ENCODE assay signal across 26 mouse cellular contexts in the genomic region with DNA sequence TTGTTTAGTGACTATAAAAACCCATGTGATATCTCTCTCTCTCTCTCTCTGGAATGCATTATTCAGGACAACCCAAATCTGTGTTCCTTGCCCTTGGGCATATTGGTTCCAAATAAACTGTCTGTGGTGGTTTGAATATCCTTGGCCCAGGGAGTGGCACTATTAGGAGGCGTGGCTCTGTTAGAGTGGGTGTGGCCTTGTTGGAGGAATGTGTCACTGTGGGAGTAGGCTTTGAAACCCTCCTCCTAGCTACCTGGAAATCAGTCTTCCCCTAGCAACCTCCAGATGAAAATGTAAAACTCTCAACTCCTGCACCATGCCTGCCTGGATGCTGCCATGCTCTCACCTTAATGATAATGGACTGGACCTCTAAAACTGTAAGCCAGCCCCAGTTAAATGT.
"Had no signal": no experiment of that assay in that cellular context is flagged by ENCODE, and none has a peak within 500 bp of the region (broad histone marks: within the 10 kb centered on the region; RNA-seq: fewer than 3 reads in every experiment).

No protein-coding gene starts in this region.

- H3K4me1 ChIP-seq: embryonic facial prominence, embryonic 13.5 days; embryonic facial prominence, embryonic 15.5 days; forebrain, embryonic 12.5 days; forebrain, embryonic 13.5 days; forebrain, embryonic 15.5 days had no signal

- ATAC-seq: forebrain, embryonic 13.5 days; forebrain, embryonic 14.5 days; forebrain, embryonic 15.5 days; forebrain, embryonic 16.5 days; forebrain, postnatal 0 days had no signal

- H3K4me3 ChIP-seq: embryonic facial prominence, embryonic 10.5 days; embryonic facial prominence, embryonic 12.5 days; embryonic facial prominence, embryonic 13.5 days; embryonic facial prominence, embryonic 15.5 days; erythroblast, embryonic 14.5 days; forebrain, embryonic 10.5 days; forebrain, embryonic 12.5 days; forebrain, embryonic 13.5 days; forebrain, embryonic 15.5 days; gastrocnemius, adult 2 months; heart, adult 2 months had no signal

- H3K27ac ChIP-seq: embryonic facial prominence, embryonic 10.5 days; embryonic facial prominence, embryonic 12.5 days; embryonic facial prominence, embryonic 13.5 days; embryonic facial prominence, embryonic 15.5 days; forebrain, embryonic 10.5 days; forebrain, embryonic 12.5 days; forebrain, embryonic 13.5 days; forebrain, embryonic 15.5 days; gastrocnemius, adult 2 months; heart, adult 2 months had no signal

- H3K27me3 ChIP-seq: embryonic facial prominence, embryonic 12.5 days; embryonic facial prominence, embryonic 13.5 days; embryonic facial prominence, embryonic 15.5 days; forebrain, embryonic 12.5 days; forebrain, embryonic 13.5 days; forebrain, embryonic 15.5 days had no signal

- H3K36me3 ChIP-seq: embryonic facial prominence, embryonic 10.5 days; embryonic facial prominence, embryonic 12.5 days; embryonic facial prominence, embryonic 13.5 days; embryonic facial prominence, embryonic 15.5 days; forebrain, embryonic 10.5 days; forebrain, embryonic 12.5 days; forebrain, embryonic 15.5 days had no signal

- H3K9ac ChIP-seq: embryonic facial prominence, embryonic 12.5 days; embryonic facial prominence, embryonic 13.5 days; embryonic facial prominence, embryonic 15.5 days; forebrain, embryonic 12.5 days; forebrain, embryonic 13.5 days; forebrain, embryonic 15.5 days; forebrain, postnatal 0 days had no signal

- H3K9me3 ChIP-seq: embryonic facial prominence, embryonic 10.5 days; embryonic facial prominence, embryonic 12.5 days; embryonic facial prominence, embryonic 13.5 days; embryonic facial prominence, embryonic 15.5 days; forebrain, embryonic 10.5 days; forebrain, embryonic 12.5 days; forebrain, embryonic 13.5 days; forebrain, embryonic 15.5 days had no signal

- H3K4me2 ChIP-seq: embryonic facial prominence, embryonic 12.5 days; embryonic facial prominence, embryonic 13.5 days; embryonic facial prominence, embryonic 15.5 days; forebrain, embryonic 12.5 days; forebrain, embryonic 13.5 days; forebrain, embryonic 15.5 days had no signal

- DNase-seq: cerebellum, adult 9-11 months; cerebellum, postnatal 10 days; cerebellum, postnatal 14 days; cerebellum, postnatal 25 days; cerebellum, postnatal 36 days; embryo, embryonic 11 days; forebrain, postnatal 0 days; gastrocnemius, adult 2 months; gastrocnemius, postnatal 10 days; gastrocnemius, postnatal 14 days; gastrocnemius, postnatal 25 days; gastrocnemius, postnatal 36 days; heart, adult 11 months; heart, adult 18-20 months; heart, adult 2 months had no signal
